Mouse (Mus musculus) limb, embryonic 14.5 days (tissue): Measurements from ENCODE around the gene Stub1. TPM values are rescaled to one million over a fixed set of nuclear protein-coding genes. Genes with fewer than 3 reads are reported as not detected.

ENCODE experiments used
- ATAC-seq: fragments of 200-750 bp; cut with Nextera tagmentation; 2 replicates; pipeline ENCODE4 v1.8.0; 2017; ENCODE audit warnings: low read depth, moderate number of reproducible peaks, moderate TSS enrichment; ENCODE audit not compliant: low FRiP score
- DNase-seq: peaks from one replicate; pipeline ENCODE4 v3.0.0-alpha.2; 2015; ENCODE audit warnings: low spot score
- H3K27ac ChIP-seq: fragments of 300-500 bp; sonication (generic); replicated peaks from 2 replicates; pipeline ENCODE4 v1.5.1; 2014; ENCODE audit warnings: low read depth, mild to moderate bottlenecking, low read length, moderate library complexity, mixed read lengths
- H3K27me3 ChIP-seq: fragments of 300-500 bp; sonication (generic); 2 replicates; pipeline ENCODE4 v1.6.1; 2014; ENCODE audit warnings: low read length, mixed read lengths; ENCODE audit not compliant: control insufficient read depth, insufficient read depth
- H3K36me3 ChIP-seq: fragments of 300-500 bp; sonication (generic); 2 replicates; pipeline ENCODE4 v1.6.1; 2014; ENCODE audit warnings: mild to moderate bottlenecking, low read length, moderate library complexity, mixed read lengths; ENCODE audit not compliant: control insufficient read depth, insufficient read depth
- H3K4me1 ChIP-seq: fragments of 300-500 bp; sonication (generic); 2 replicates; pipeline ENCODE4 v1.6.1; 2014; ENCODE audit warnings: antibody characterized with exemption, low read length, mixed read lengths; ENCODE audit not compliant: control insufficient read depth, insufficient read depth
- H3K4me2 ChIP-seq: fragments of 300-500 bp; sonication (generic); replicated peaks from 2 replicates; pipeline ENCODE4 v1.6.1; 2014; ENCODE audit warnings: low read depth, mild to moderate bottlenecking, low read length, moderate library complexity; ENCODE audit not compliant: severe bottlenecking
- H3K4me3 ChIP-seq: fragments of 300-500 bp; sonication (generic); replicated peaks from 2 replicates; pipeline ENCODE4 v1.5.1; 2014; ENCODE audit warnings: low read length
- H3K9ac ChIP-seq: fragments of 300-500 bp; sonication (generic); 2 replicates; pipeline ENCODE4 v1.6.1; 2014; ENCODE audit warnings: mild to moderate bottlenecking, low read depth, low read length, moderate library complexity; ENCODE audit not compliant: severe bottlenecking
- H3K9me3 ChIP-seq: fragments of 300-500 bp; sonication (generic); 2 replicates; pipeline ENCODE4 v1.6.1; 2016; ENCODE audit warnings: low read length; ENCODE audit not compliant: control insufficient read depth
- POLR2A ChIP-seq: fragments of 200-500 bp; IDR thresholded peaks from 2 replicates; pipeline ENCODE4 v1.8.0; 2012; ENCODE audit warnings: inconsistent platforms, mild to moderate bottlenecking, moderate library complexity, borderline replicate concordance; ENCODE audit not compliant: insufficient read depth, insufficient read length; ENCODE audit errors: extremely low read depth
- WGBS: fragments of 180-500 bp; shearing (Covaris S2); extraction: QIAGEN DNeasy Blood & Tissue Kit; methylation state at CpG from one replicate; pipeline ENCODE4 v1.1.7; 2014; 5-methylcytosine and 5-hydroxymethylcytosine counted together
- polyA plus RNA-seq, 2 experiments: library from polyadenylated mRNA; depleted of rRNA in 1 of 2; stranded (reverse) in 1 of 2; unstranded in 1 of 2; fragments of >200 nt; fragmentation: Nextera tagmentation in 1 of 2; extraction: Ambion mirVana in 1 of 2; gene quantifications; 2 replicates each; pipeline versions ENCODE4 v1.2.1 to v1.2.3; 2012 to 2014

Stub1 gene
- polyA plus RNA-seq, 2 experiments: 338 to 350 TPM

- no peak for DNase-seq
- WGBS: 82% methylated on average over 11 of the region's 11 CpGs
- Histone ChIP-seq H3K4me1 (0 out of 2 replicates have a peak, but pooled peaks cover 4% of the 10 kb centered on the region), H3K9me3 (no peaks in the 10 kb centered on the region), H3K4me2 (no peak overlapping the region), H3K27me3 (peaks cover 41% of the 10 kb centered on the region), H3K9ac (no peak overlapping the region), H3K4me3 (no peak overlapping the region), H3K36me3 (no peaks in the 10 kb centered on the region), H3K27ac (no peak overlapping the region)
- ATAC-seq: no peak
- TF ChIP-seq POLR2A: no peak
Measured at GRCm38 (mm10) chr17:25817662-25818061, 15.5 kb downstream of the Stub1 start.

GRCm38 (mm10) chr17:25813471-25813870, 19.7 kb downstream of the Stub1 start:
- no peaks in the 10 kb centered on the region for H3K36me3 ChIP-seq
- H3K9me3 ChIP-seq: no peaks in the 10 kb centered on the region
- 1% methylated on average over 16 of the region's 20 CpGs for WGBS
- peaks cover 38% of the 10 kb centered on the region for H3K27me3 ChIP-seq
- no peak overlapping the region for H3K4me3 ChIP-seq
- no peak overlapping the region for H3K9ac ChIP-seq
- H3K27ac ChIP-seq: no peak overlapping the region
- no peak overlapping the region for H3K4me2 ChIP-seq
- ATAC-seq: peak; percentile 50; the same call in 1 of the 2 replicates
- DNase-seq: peak; percentile 88
- H3K4me1 ChIP-seq: peaks cover 9% of the 10 kb centered on the region
- no peak for TF ChIP-seq POLR2A

- TF ChIP-seq POLR2A: no peak
- Histone ChIP-seq H3K36me3 (no peaks in the 10 kb centered on the region), H3K9me3 (no peaks in the 10 kb centered on the region), H3K4me1 (peaks cover 9% of the 10 kb centered on the region), H3K27me3 (peaks cover 30% of the 10 kb centered on the region), H3K27ac (no peak overlapping the region), H3K4me2 (no peak overlapping the region), H3K9ac (no peak overlapping the region), H3K4me3 (no peak overlapping the region)
- 66% methylated on average over 4 of the region's 4 CpGs for WGBS
- DNase-seq (no peak), ATAC-seq (no peak)
Measured at GRCm38 (mm10) chr17:25810890-25811289, 22.3 kb downstream of the Stub1 start.

- TF ChIP-seq POLR2A: no peak
- peak overlapping the region; percentile 66 for H3K4me3 ChIP-seq
- no peaks in the 10 kb centered on the region for H3K36me3 ChIP-seq
- ATAC-seq: no peak
- WGBS: 9% methylated on average over 25 of the region's 25 CpGs
- peak overlapping the region; percentile 96 for H3K4me2 ChIP-seq
- DNase-seq: no peak
- H3K27me3 ChIP-seq: peaks cover 30% of the 10 kb centered on the region
- no peaks in the 10 kb centered on the region for H3K9me3 ChIP-seq
- no peak overlapping the region for H3K27ac ChIP-seq
- H3K4me1 ChIP-seq: peaks cover 9% of the 10 kb centered on the region
- peak overlapping the region; percentile 63 for H3K9ac ChIP-seq
Measured at GRCm38 (mm10) chr17:25809606-25810340, 23.4 kb downstream of the Stub1 start.

GRCm38 (mm10) chr17:25808789-25809605, 24.2 kb downstream of the Stub1 start, which contains the start of gene Fbxl16:
Fbxl16 (plus strand) TSS chr17:25809085.
- H3K4me2 ChIP-seq: peak within 1 kb of the TSS; percentile 96
- peak within 1 kb of the TSS; percentile 66 for H3K4me3 ChIP-seq
- TF ChIP-seq POLR2A: no peak
- peak; percentile 82 for DNase-seq
- no peaks in the 10 kb centered on the region for H3K36me3 ChIP-seq
- peak within 1 kb of the TSS; percentile 63 for H3K9ac ChIP-seq
- H3K27ac ChIP-seq: no peak within 1 kb of the TSS
- peaks cover 9% of the 10 kb centered on the region for H3K4me1 ChIP-seq
- H3K27me3 ChIP-seq: peaks cover 30% of the 10 kb centered on the region
- ATAC-seq: peak; percentile 89
- 3% methylated on average over 60 of the region's 100 CpGs for WGBS
- H3K9me3 ChIP-seq: no peaks in the 10 kb centered on the region
